Mouse (Mus musculus) limb, embryonic 13.5 days (tissue): Measurements from ENCODE around the gene Ralbp1. TPM values are rescaled to one million over a fixed set of nuclear protein-coding genes. Genes with fewer than 3 reads are reported as not detected.

Experiments
- ATAC-seq: fragments of 200-750 bp; cut with Nextera tagmentation; 2 replicates; pipeline ENCODE4 v1.8.0; 2017; ENCODE audit warnings: low read depth, moderate number of reproducible peaks, moderate TSS enrichment; ENCODE audit not compliant: low FRiP score
- H3K27ac ChIP-seq: fragments of 300-500 bp; sonication (generic); 2 replicates; pipeline ENCODE4 v1.5.1; 2015; ENCODE audit warnings: inconsistent platforms, mild to moderate bottlenecking, moderate library complexity
- H3K27me3 ChIP-seq: fragments of 300-500 bp; sonication (generic); 2 replicates; pipeline ENCODE4 v1.6.1; 2015; ENCODE audit warnings: mild to moderate bottlenecking, inconsistent platforms
- H3K36me3 ChIP-seq: fragments of 300-500 bp; sonication (generic); 2 replicates; pipeline ENCODE4 v1.6.1; 2015; ENCODE audit warnings: inconsistent platforms, mild to moderate bottlenecking, moderate library complexity
- H3K4me1 ChIP-seq: fragments of 300-500 bp; sonication (generic); 2 replicates; pipeline ENCODE4 v1.6.1; 2015; ENCODE audit warnings: inconsistent platforms
- H3K4me2 ChIP-seq: fragments of 300-500 bp; sonication (generic); replicated peaks from 2 replicates; pipeline ENCODE4 v1.6.1; 2015; ENCODE audit warnings: inconsistent platforms, mild to moderate bottlenecking, moderate library complexity
- H3K4me3 ChIP-seq: fragments of 300-500 bp; sonication (generic); 2 replicates; pipeline ENCODE4 v1.5.1; 2015; ENCODE audit warnings: moderate library complexity, mild to moderate bottlenecking, inconsistent platforms
- H3K9ac ChIP-seq: fragments of 300-500 bp; sonication (generic); 2 replicates; pipeline ENCODE4 v1.6.1; 2015; ENCODE audit warnings: mild to moderate bottlenecking, inconsistent platforms
- H3K9me3 ChIP-seq: fragments of 300-500 bp; sonication (generic); 2 replicates; pipeline ENCODE4 v1.6.1; 2016; ENCODE audit warnings: inconsistent platforms
- WGBS: fragments of 180-500 bp; shearing (Covaris S2); methylation state at CpG from one replicate; pipeline ENCODE4 v1.1.7; 2015; 5-methylcytosine and 5-hydroxymethylcytosine counted together
- polyA plus RNA-seq: library from polyadenylated mRNA; unstranded; fragments of >200 nt; fragmentation: Nextera tagmentation; extraction: Ambion mirVana; gene quantifications from 2 replicates; pipeline ENCODE4 v1.2.1, GENCODE M21; 2015

Gene Ralbp1
- polyA plus RNA-seq, 1 experiment from 2014 or later = 81.3 TPM

DNA sequence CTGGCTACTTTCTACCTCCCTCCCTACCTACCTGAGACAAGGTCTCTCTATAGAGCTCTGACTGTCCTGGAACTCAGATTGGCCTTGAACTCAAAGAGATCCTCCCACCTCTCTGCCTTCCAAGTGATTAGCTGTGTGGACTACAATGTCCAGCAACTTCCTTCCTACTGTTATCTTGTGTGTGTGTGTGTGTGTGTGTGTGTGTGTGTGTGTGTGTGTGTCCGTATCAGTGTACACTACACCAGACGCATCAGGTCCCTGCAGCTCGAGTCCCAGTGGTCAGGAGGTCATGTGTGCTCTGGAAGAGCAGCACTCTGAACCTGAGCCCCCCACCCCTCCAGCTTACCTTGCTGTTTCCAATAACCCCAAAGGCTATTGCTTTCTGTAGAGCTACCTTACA is 19.4 kb downstream of the Ralbp1 start:
- Histone ChIP-seq H3K4me1 (no peaks in the 10 kb centered on the region), H3K4me3 (no peak overlapping the region), H3K9ac (no peak overlapping the region), H3K36me3 (peaks cover 29% of the 10 kb centered on the region), H3K27me3 (no peaks in the 10 kb centered on the region), H3K9me3 (no peaks in the 10 kb centered on the region), H3K4me2 (no peak overlapping the region), H3K27ac (no peak overlapping the region)
- 70% methylated on average over 3 of the region's 3 CpGs for WGBS
- no peak for ATAC-seq

DNA sequence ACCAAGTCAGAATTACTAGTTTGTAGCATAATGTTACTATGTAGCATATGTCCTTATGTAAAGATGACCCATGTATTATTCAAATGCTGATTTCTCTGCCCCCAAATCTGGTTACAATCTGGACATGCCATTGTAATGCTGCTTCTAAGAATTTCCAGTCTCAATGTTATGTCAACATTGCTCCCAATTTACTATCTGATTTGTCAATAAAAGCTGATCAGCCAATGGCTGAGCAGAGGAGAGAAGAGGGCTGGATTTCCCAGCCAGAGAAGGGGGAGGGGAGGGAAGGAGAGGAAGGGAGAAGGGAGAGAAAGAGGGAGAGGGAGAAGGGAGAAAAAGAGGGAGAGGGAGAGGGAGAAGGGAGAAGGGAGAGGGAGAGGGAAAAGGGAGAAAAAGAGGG is 20.3 kb downstream of the Ralbp1 start:
- H3K4me2 ChIP-seq = no peak overlapping the region

DNA sequence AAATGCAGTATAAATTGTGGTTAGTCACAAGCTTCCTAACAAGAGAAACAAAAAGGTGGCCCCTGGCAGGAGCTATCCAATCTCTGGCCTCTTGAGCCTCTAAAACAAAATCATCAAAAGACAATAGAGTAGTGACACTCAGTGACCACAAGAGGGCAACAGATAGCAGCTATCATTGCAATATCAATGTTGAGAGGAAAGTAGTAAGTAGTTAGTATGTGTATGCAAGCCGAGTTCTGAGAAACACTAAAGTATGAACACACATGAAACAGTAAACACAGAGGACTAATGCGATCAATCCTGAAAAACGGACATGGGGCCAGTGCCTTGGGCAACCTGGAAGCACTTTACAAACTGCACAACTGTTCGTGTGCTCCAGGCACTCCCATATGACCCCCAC is 20.9 kb downstream of the Ralbp1 start:
- H3K9me3 ChIP-seq = no peaks in the 10 kb centered on the region
- no peaks in the 10 kb centered on the region for H3K27me3 ChIP-seq
- no peak overlapping the region for H3K4me3 ChIP-seq
- peaks cover 36% of the 10 kb centered on the region for H3K36me3 ChIP-seq
- 40% methylated on average over 4 of the region's 4 CpGs for WGBS
- H3K27ac ChIP-seq = no peak overlapping the region
- H3K4me1 ChIP-seq = no peaks in the 10 kb centered on the region
- no peak overlapping the region for H3K4me2 ChIP-seq
- H3K9ac ChIP-seq = no peak overlapping the region
- no peak for ATAC-seq

More for the DNA sequence above, 20.3 kb downstream of the Ralbp1 start:
- H3K9me3 ChIP-seq = no peaks in the 10 kb centered on the region
- no peak overlapping the region for H3K27ac ChIP-seq
- H3K9ac ChIP-seq = no peak overlapping the region
- no peaks in the 10 kb centered on the region for H3K4me1 ChIP-seq
- no peaks in the 10 kb centered on the region for H3K27me3 ChIP-seq
- peaks cover 35% of the 10 kb centered on the region for H3K36me3 ChIP-seq
- no peak overlapping the region for H3K4me3 ChIP-seq
- ATAC-seq = no peak

DNA sequence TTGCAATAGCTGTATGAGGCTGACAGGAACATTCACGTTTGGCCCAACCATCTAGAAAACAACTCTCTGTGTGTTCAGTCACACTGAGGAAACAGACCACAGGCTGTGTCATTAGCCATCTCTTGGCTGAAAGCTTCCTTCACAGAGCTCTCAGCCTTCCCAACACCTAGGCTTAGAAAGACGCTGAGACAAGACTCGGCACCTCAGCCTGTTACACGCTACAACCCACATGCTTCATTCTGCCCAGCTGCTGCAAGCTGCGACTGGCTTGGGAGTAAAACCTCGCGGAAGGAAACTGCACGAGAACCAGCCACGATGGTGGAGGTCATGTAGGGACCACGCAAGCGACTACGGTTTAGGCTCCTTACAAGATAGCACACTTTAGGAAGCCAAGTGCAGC is 21.8 kb downstream of the Ralbp1 start:
- Histone ChIP-seq H3K27ac (no peak overlapping the region), H3K4me2 (no peak overlapping the region), H3K9me3 (no peaks in the 10 kb centered on the region), H3K9ac (no peak overlapping the region), H3K27me3 (no peaks in the 10 kb centered on the region), H3K4me3 (no peak overlapping the region), H3K36me3 (peaks cover 42% of the 10 kb centered on the region), H3K4me1 (no peaks in the 10 kb centered on the region)
- no peak for ATAC-seq
- 92% methylated on average over 12 of the region's 12 CpGs for WGBS

DNA sequence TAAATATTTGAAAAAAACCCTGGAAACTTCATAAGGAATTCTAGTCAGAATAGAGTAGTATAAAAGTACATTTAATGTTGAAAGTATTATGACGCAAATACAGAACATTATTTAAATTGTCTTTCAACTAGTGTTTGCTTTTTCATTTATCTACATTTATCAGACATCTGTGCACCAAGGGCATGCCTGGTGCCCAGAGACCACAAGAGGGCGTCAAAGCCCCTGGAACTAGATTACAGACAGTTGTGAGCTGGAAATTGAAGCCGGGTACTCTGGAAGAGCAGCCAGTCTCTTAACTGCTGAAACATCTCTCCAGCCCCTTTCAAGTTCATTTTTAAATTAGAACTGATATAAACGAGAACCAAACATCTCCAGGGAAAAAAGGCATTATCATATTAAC is 23.0 kb downstream of the Ralbp1 start:
- no peak overlapping the region for H3K4me2 ChIP-seq
- no peak overlapping the region for H3K9ac ChIP-seq
- no peak overlapping the region for H3K4me3 ChIP-seq
- H3K9me3 ChIP-seq = no peaks in the 10 kb centered on the region
- no peak overlapping the region for H3K27ac ChIP-seq
- ATAC-seq = no peak
- H3K27me3 ChIP-seq = no peaks in the 10 kb centered on the region
- 55% methylated on average over 4 of the region's 4 CpGs for whole genome bisulfite sequencing
- H3K4me1 ChIP-seq = no peaks in the 10 kb centered on the region
- H3K36me3 ChIP-seq = peaks cover 54% of the 10 kb centered on the region

DNA sequence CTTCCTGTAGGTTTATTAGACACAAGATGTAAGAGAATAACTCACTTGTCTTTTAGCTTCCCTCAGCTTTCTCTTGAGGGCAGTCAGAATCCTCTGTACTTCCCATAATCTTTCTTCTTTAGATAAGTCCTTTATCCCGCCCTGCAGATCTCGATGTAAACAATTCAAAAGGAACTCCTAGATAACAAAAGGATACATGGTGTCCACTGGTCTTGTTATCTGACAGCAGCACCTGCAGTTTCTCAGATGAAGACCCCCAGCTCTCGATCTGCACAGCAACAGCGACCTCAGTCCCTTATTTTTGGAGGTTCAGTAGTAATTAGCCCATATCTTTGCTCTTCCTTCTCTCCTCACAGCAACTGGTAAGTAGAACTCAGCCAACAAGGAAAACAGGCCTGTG is 28.0 kb downstream of the Ralbp1 start:
- H3K9me3 ChIP-seq = 0 out of 2 replicates have a peak, but pooled peaks cover 4% of the 10 kb centered on the region
- H3K27ac ChIP-seq = no peak overlapping the region
- H3K4me1 ChIP-seq = no peaks in the 10 kb centered on the region
- peaks cover 76% of the 10 kb centered on the region for H3K36me3 ChIP-seq
- WGBS = 85% methylated on average over 4 of the region's 4 CpGs
- H3K9ac ChIP-seq = no peak overlapping the region
- H3K27me3 ChIP-seq = no peaks in the 10 kb centered on the region
- no peak for ATAC-seq
- no peak overlapping the region for H3K4me3 ChIP-seq
- H3K4me2 ChIP-seq = no peak overlapping the region

DNA sequence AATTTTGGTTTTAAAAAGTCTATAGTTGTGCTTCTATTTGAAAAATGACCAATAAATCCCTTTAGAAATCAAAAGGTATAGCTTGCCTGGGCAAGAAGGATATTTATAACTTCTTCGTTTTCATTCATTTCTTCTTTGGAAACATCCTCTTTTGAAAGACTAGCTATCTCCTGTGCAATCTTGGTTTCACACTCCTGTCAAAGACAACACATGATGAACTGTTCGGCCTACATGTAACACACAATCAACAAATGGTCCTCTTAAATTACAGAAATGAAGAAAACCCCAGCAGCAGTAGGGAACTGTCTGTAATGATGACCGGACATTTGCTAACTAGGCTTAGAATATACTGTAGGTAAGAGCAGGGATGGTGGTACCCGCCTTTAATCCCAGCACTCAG is 31.6 kb downstream of the Ralbp1 start:
- Histone ChIP-seq H3K4me1 (no peaks in the 10 kb centered on the region), H3K36me3 (peaks cover 96% of the 10 kb centered on the region), H3K4me2 (no peak overlapping the region), H3K27ac (no peak overlapping the region), H3K9me3 (0 out of 2 replicates have a peak, but pooled peaks cover 4% of the 10 kb centered on the region), H3K27me3 (no peaks in the 10 kb centered on the region), H3K9ac (no peak overlapping the region), H3K4me3 (no peak overlapping the region)
- ATAC-seq = no peak
- 96% methylated on average over 4 of the region's 4 CpGs for WGBS

DNA sequence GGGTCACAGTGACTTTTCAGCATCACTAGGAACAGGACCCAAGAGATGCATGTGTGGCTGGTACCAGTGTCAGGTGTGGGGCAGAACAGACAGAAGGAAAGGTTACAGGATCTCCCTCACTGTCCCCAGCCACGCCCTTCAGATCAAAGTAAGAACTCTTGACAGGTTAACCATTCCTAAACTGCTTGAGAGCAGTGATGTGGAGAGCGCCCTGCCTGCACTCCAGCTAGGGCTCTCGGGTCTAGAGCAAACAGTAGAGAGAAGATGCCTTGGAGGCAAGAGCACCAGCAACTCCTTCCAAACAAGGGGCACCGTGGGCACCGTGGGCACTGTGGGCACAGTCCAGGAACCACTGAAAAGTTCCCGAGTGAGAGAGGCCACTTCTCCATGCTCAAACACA is 32.3 kb downstream of the Ralbp1 start:
- Histone ChIP-seq H3K9me3 (0 out of 2 replicates have a peak, but pooled peaks cover 4% of the 10 kb centered on the region), H3K27ac (no peak overlapping the region; the same call in 1 of the 2 replicates), H3K4me1 (no peaks in the 10 kb centered on the region), H3K36me3 (peaks cover 93% of the 10 kb centered on the region), H3K4me3 (no peak overlapping the region), H3K9ac (no peak overlapping the region), H3K27me3 (no peaks in the 10 kb centered on the region), H3K4me2 (no peak overlapping the region)
- no peak for ATAC-seq
- 92% methylated on average over 6 of the region's 6 CpGs for WGBS

DNA sequence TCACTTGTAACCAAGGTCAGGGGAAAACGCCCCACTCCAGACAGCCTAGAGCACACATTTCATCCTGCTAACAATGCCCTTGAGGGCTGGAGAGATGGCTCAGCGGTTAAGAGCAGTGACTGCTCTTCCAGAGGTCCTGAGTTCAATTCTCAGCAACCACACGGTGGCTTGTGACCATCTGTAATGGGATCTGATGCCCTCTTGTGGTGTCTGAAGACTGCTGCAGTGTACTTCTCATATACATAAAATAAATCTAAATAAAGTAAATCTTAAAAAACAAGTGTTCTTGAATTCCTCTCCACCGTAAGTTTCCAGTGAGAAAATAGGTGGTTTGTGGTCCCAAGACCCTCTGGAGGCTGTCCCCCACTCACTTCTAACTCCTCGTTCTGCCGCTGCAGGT is 33.8 kb downstream of the Ralbp1 start:
- WGBS = 89% methylated on average over 6 of the region's 6 CpGs
- Histone ChIP-seq H3K4me2 (no peak overlapping the region), H3K27me3 (no peaks in the 10 kb centered on the region), H3K9ac (no peak overlapping the region), H3K4me1 (no peaks in the 10 kb centered on the region), H3K9me3 (0 out of 2 replicates have a peak, but pooled peaks cover 4% of the 10 kb centered on the region), H3K27ac (no peak overlapping the region), H3K36me3 (peaks cover 85% of the 10 kb centered on the region), H3K4me3 (no peak overlapping the region)
- no peak for ATAC-seq

DNA sequence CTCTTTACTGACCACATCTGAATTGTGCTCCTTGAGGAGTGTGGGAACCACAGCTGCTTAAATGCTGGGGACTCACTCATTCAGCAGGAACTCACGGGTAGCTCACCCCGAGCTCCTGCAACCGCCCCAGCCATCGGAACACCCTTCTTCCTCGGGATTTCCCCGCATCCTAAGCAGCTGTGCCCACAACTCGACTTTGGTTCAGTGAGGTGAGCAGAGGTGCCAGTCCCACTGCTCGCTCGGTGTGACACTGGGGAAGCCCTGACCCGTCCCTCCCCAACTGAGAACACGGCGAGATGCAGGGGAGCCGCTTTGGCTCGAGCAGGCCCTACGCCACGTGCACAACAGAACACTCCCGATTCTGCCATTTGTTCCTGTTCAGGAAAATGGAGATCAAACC is 35.1 kb downstream of the Ralbp1 start:
- no peak overlapping the region for H3K4me3 ChIP-seq
- no peaks in the 10 kb centered on the region for H3K4me1 ChIP-seq
- no peak for ATAC-seq
- no peaks in the 10 kb centered on the region for H3K27me3 ChIP-seq
- no peak overlapping the region for H3K4me2 ChIP-seq
- H3K9me3 ChIP-seq = 0 out of 2 replicates have a peak, but pooled peaks cover 1% of the 10 kb centered on the region
- no peak overlapping the region for H3K27ac ChIP-seq
- no peak overlapping the region for H3K9ac ChIP-seq
- WGBS = 93% methylated on average over 17 of the region's 17 CpGs
- peaks cover 83% of the 10 kb centered on the region for H3K36me3 ChIP-seq

DNA sequence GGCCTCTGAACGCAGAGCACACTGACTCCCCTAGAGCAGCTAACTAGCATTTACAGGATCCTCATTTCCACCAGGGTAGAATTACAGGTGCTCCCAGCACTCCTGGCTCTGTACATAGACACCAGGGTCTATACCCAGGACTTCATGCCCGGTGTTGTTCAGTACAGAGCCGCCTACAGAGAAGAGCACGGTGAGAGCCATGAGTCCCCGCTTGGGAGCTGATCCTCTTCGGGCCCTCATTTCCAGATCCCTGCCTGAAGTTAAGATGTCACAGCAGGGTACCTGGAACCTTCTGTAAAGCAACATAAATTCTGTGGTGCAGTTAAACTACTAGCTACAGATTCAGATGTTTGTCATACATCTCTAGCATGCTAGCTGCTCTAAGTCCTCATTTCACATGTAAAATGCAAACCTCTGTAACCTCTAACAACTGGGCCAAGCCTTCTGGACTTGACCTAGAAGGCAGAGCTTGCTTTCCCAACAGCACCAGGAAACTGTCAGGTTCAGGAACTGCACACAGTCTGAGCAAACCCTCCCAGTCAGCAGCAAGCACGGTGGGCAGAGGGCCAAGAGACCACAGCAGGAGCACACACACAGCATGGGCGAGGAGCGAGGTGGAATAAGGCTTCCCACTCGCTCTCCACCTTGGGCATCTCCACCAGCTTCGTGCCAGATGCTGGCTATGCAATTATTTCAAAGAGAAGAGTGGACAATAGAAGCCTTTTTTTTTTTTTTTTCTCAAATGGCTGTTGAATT is 37.7 kb downstream of the Ralbp1 start:
- Histone ChIP-seq H3K27me3 (no peaks in the 10 kb centered on the region), H3K9me3 (no peaks in the 10 kb centered on the region), H3K36me3 (peaks cover 83% of the 10 kb centered on the region), H3K4me1 (no peaks in the 10 kb centered on the region), H3K27ac (peak overlapping the region; percentile 28; the same call in 1 of the 2 replicates), H3K9ac (no peak overlapping the region), H3K4me3 (no peak overlapping the region), H3K4me2 (no peak overlapping the region)
- no peak for ATAC-seq
- 72% methylated on average over 11 of the region's 11 CpGs for WGBS

DNA sequence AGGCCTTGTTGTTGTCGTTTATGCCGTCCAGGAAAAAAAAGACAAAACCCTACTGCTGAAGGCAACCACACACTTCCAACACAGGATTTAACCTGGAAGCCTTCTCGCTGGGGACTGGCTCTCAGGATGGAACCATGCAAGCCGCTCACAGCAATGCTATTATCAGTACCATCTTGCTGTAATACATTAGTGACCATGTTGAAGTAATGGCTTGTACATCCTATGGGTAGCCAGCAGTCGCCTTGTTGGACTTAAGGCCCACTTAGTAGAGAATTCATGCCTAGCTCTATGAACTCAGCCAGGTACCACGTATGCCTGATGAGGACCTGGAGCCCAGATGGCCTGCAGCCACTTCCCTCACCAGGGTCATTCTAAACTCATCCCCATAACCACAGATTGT is 40.2 kb downstream of the Ralbp1 start:
- Histone ChIP-seq H3K4me1 (no peaks in the 10 kb centered on the region), H3K4me3 (no peak overlapping the region), H3K27me3 (no peaks in the 10 kb centered on the region), H3K4me2 (no peak overlapping the region), H3K36me3 (peaks cover 82% of the 10 kb centered on the region), H3K9ac (no peak overlapping the region), H3K27ac (no peak overlapping the region), H3K9me3 (no peaks in the 10 kb centered on the region)
- WGBS = 93% methylated on average over 6 of the region's 6 CpGs
- ATAC-seq = no peak
